Mouse (Mus musculus): ENCODE results near the gene Rgs13. TPM values are rescaled to one million over a fixed set of nuclear protein-coding genes. Genes with fewer than 3 reads are reported as not detected.

Gene Rgs13
- polyA plus RNA-seq, 1 experiment from 2014 or later, result 0.38 TPM

DNA sequence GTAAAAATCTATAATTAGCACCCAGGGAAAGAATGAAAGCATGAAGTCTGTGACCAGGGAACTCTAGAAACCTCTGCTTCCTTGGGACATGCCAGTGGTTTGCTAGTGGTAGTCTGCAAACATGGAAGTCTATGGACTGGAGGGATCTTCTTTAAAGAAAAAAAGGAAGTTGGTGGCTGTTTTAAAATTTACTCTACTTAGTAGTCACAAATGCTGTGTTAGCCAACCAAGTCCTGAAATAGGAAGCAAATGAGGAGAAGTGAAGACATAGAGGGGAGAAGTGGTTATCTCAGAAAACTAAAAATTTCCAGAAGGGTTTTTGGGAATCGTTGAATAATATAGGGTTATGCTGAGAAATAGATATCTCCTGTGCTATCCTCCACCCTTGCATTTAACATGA is 37.3 kb downstream of the Rgs13 start:
- Histone ChIP-seq H3K27me3 (ENCODE audit: poor library complexity, severe bottlenecking) (no peaks in the 10 kb centered on the region), H3K36me3 (replicated peaks) (no peaks in the 10 kb centered on the region), H3K4me1 (no peaks in the 10 kb centered on the region), H3K9me3 (no peaks in the 10 kb centered on the region), H3K27ac (no peak overlapping the region), H3K4me3 (no peak overlapping the region)
- WGBS, result 82% methylated on average over 1 of the region's 1 CpGs
- no peak for DNase-seq (ENCODE audit: extremely low spot score, low spot score)

DNA sequence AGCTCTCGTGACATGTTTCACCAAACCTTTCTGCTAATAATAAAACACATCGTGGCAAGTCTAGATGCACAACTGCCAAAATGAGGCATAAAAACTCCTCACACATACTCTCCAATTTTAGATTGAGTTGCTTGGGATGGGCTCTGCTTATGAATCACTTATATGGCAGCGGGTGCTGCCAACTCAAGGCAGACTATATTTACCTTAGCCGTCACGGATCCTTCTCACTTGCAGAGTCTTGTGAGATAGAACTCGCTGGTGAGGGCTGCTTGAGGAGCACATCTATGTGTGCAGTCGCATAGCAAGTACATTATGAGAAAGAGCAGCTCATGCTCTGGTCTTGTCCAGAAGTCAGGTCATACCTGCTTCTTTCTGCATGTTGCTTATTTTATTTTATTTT is 49.2 kb downstream of the Rgs13 start:
- WGBS, result 88% methylated on average over 7 of the region's 7 CpGs
- H3K27me3 ChIP-seq (ENCODE audit: poor library complexity, severe bottlenecking), result no peaks in the 10 kb centered on the region
- no peak overlapping the region for H3K27ac ChIP-seq
- no peaks in the 10 kb centered on the region for H3K36me3 ChIP-seq (replicated peaks)
- H3K4me1 ChIP-seq, result no peaks in the 10 kb centered on the region
- DNase-seq (ENCODE audit: extremely low spot score, low spot score), result no peak
- no peak overlapping the region for H3K4me3 ChIP-seq
- no peaks in the 10 kb centered on the region for H3K9me3 ChIP-seq

DNA sequence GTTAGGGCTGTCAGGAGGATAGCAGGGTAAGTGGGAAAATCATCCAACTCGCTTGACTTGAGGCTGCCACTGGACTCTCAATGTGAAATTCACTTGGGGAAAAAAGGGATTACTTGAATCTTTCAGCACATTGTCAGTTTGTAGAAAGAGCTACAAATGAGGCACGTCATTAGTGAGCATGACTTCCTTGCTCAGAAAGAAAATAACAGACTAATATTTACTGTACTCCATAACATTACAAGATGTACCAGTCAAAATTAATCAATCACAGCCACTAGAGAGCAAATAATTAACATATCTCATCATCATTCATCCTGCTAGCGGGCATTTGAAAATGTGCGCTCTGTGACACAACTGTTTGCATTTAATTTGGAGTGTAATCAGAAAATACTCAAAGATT is 57.1 kb downstream of the Rgs13 start:
- DNase-seq (ENCODE audit: extremely low spot score, low spot score), result no peak
- Histone ChIP-seq H3K36me3 (replicated peaks) (no peaks in the 10 kb centered on the region), H3K27me3 (ENCODE audit: poor library complexity, severe bottlenecking) (no peaks in the 10 kb centered on the region), H3K27ac (no peak overlapping the region), H3K4me1 (no peaks in the 10 kb centered on the region), H3K4me3 (no peak overlapping the region), H3K9me3 (no peaks in the 10 kb centered on the region)
- WGBS, result 89% methylated on average over 4 of the region's 4 CpGs

DNA sequence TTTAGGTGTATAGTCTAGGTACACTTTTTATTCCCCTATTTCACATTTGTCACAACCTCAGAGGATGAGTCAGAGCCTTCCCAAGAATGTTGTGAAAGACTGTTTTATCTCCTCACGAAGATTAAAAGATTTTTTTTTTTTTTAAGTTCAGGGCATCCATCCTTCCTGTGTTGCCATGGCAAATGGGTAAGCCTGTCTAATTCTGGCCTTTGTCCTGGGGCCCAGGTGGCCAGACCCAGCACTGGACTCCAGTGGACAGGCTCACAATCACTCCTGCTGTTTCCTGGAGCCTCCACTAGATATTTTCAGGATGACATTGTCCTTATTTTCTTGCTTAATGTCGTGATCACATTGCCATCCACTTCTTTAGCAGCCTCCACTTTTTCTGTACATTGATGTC is 57.7 kb downstream of the Rgs13 start:
- Histone ChIP-seq H3K4me1 (no peaks in the 10 kb centered on the region), H3K4me3 (no peak overlapping the region), H3K27ac (no peak overlapping the region), H3K27me3 (ENCODE audit: poor library complexity, severe bottlenecking) (no peaks in the 10 kb centered on the region), H3K9me3 (no peaks in the 10 kb centered on the region), H3K36me3 (replicated peaks) (no peaks in the 10 kb centered on the region)
- 47% methylated on average over 2 of the region's 2 CpGs for WGBS
- DNase-seq (ENCODE audit: extremely low spot score, low spot score), result no peak

DNA sequence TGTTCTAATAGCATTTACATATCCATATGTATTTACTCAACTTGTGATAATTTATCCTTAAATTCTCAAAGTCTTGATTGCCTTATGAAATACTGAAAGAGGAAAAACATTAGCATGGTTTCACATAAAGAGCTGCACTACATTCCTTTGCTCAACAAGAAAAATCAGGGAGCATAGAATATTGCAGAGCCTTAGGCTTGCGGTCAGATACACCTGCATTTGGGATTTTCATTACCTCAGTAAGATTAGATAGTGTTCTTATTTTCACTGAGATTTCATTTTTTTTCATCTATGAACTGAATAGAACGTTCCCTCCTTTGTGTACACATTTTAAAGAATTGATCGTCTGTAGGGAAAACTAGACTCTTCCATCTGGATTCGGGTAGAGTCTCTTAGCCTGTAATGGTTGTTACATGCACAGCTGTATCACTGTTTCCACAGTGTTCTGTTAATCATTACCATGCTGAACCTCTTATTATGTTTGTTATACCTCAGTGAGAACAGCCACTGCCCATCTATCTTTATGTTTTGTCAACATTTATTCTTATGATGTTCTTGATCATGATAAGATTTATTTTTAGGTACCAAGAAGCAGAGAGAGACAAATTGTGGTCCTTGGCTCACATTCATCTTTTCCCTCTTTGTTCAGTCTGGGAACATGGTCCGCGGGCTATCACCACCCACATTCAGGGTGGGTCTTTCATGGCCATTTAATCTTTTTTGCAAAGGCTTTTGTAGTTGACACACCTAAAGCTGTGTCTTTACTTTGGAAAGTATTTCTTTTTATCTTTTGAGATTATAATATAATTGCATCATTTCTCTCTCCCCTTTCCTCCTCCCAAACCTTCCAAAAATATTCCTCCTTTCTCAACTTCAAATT is 61.1 kb downstream of the Rgs13 start:
- 86% methylated on average over 6 of the region's 6 CpGs for WGBS
- Histone ChIP-seq H3K27me3 (ENCODE audit: poor library complexity, severe bottlenecking) (no peaks in the 10 kb centered on the region), H3K36me3 (replicated peaks) (no peaks in the 10 kb centered on the region), H3K9me3 (no peaks in the 10 kb centered on the region), H3K4me3 (no peak overlapping the region), H3K4me1 (no peaks in the 10 kb centered on the region), H3K27ac (no peak overlapping the region)
- DNase-seq (ENCODE audit: extremely low spot score, low spot score), result no peak

DNA sequence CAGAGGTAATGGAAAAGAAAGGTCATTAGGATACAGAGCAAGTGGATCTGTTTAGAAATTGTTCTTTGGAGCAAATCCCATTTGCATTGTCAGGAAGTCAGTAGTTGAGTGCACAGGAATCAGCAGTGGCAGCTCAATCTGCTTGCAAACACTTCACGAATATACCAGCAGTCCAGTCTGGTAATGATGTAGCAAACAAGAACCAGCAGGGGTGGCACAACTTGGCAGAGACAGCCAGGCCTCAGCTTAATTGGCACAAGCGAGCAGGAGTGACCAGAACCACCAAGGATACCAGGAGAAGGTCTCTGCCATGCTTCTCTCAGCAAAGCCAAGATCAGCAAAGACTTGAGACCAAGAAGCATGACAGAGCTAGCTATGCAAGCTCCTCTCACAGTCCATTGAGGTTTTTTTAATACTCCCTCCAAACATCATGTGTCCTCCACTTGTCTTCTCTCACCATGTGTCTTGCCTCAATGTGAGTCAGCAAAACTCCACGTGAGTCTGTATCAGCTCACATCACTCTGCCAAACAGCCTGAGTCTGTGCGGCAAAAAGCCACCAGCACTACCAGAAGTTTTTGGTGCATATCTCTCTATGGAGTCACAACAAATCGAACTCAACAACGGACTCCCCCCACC is 63.6 kb downstream of the Rgs13 start:
- no peaks in the 10 kb centered on the region for H3K36me3 ChIP-seq (replicated peaks)
- WGBS, result 85% methylated on average over 6 of the region's 6 CpGs
- no peaks in the 10 kb centered on the region for H3K4me1 ChIP-seq
- no peaks in the 10 kb centered on the region for H3K27me3 ChIP-seq (ENCODE audit: poor library complexity, severe bottlenecking)
- DNase-seq (ENCODE audit: extremely low spot score, low spot score), result no peak
- H3K9me3 ChIP-seq, result no peaks in the 10 kb centered on the region
- H3K4me3 ChIP-seq, result no peak overlapping the region
- no peak overlapping the region for H3K27ac ChIP-seq

DNA sequence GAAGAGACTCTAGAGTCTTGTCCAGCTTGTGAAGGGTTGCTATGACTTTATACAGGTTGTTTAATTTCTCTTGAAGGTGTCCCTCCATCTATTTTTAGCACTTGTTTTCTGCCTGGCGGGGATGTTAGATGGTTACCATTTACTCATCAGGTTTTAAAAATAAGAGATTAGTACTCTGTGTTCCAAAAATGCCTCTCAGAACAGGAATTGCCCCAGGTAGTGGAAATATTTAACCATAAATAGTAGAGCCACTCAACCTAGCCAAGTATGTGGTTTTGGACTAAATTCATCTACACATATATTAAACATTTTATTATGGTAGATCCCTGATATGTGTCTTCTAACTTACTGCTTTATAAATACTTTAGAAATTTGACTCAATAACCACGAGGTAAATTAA is 64.2 kb downstream of the Rgs13 start:
- DNase-seq (ENCODE audit: extremely low spot score, low spot score), result no peak
- no peaks in the 10 kb centered on the region for H3K4me1 ChIP-seq
- no peak overlapping the region for H3K27ac ChIP-seq
- H3K4me3 ChIP-seq, result no peak overlapping the region
- 86% methylated on average over 2 of the region's 2 CpGs for WGBS
- no peaks in the 10 kb centered on the region for H3K36me3 ChIP-seq (replicated peaks)
- no peaks in the 10 kb centered on the region for H3K27me3 ChIP-seq (ENCODE audit: poor library complexity, severe bottlenecking)
- no peaks in the 10 kb centered on the region for H3K9me3 ChIP-seq

DNA sequence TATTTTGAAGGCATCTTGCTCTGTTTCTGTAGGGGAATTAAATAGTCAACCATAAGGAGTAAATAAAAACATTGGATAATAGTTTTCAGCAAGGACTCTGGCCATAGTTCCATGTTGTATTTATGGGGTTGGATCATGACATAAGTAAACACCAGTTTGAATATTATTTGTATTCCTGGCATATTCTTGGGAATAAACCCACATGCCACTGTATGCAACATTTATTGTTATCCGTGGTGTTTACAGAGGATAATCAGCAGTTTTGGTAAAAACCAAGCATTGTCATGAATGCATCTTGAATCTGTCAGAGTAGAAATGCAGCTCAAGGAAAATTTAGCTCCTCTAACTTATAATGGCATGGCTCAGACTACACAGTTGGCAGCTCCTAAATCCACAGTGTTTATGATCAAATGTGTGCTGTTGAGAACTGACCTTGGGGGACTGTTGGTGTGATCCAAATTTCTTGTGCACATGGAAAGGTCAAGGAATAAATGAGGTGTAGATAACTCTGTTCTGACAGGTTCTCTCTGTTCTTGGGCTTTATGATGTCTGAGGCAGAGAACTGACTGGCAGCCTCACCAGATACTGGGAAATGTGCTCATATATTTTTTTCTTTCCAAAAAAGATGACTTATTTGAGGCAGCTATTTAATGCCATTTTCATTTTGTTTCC is 78.4 kb downstream of the Rgs13 start:
- H3K36me3 ChIP-seq (replicated peaks), result no peaks in the 10 kb centered on the region
- H3K9me3 ChIP-seq, result no peaks in the 10 kb centered on the region
- WGBS, result 90% methylated on average over 1 of the region's 1 CpGs
- DNase-seq (ENCODE audit: extremely low spot score, low spot score), result no peak
- no peaks in the 10 kb centered on the region for H3K27me3 ChIP-seq (ENCODE audit: poor library complexity, severe bottlenecking)
- H3K4me3 ChIP-seq, result no peak overlapping the region
- H3K27ac ChIP-seq, result no peak overlapping the region
- no peaks in the 10 kb centered on the region for H3K4me1 ChIP-seq

DNA sequence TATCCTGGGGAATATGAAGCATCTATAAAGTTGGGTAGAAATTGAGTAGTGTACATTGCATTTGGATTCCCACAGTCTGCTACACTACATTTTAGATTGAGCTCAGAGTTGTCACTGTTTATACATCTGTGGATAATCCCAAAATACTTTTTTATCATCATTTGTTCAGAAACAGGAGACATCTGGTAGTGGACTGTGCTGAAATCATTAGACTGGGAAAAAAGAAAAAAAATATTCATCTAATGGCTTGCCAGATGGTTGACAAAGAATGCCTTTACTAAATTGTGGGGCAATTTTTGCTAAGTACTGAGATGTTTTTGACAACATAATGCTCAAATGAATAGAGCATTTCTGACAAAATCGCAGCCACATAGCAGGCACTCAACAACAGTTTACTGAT is 86.8 kb downstream of the Rgs13 start:
- Histone ChIP-seq H3K27ac (no peak overlapping the region), H3K4me3 (no peak overlapping the region), H3K4me1 (no peaks in the 10 kb centered on the region), H3K9me3 (no peaks in the 10 kb centered on the region), H3K36me3 (replicated peaks) (no peaks in the 10 kb centered on the region), H3K27me3 (ENCODE audit: poor library complexity, severe bottlenecking) (no peaks in the 10 kb centered on the region)
- no peak for DNase-seq (ENCODE audit: extremely low spot score, low spot score)
- 95% methylated on average over 1 of the region's 1 CpGs for WGBS

Other genes starting within 250 kb of the Rgs13 start
- gene Rgs2, start 173.2 kb downstream of the Rgs13 start, polyA plus RNA-seq (2016; fragmentation: Nextera tagmentation; extraction: Ambion mirVana), result 30.9 and 34.2 TPM in 2 replicates
- not detected in 2 replicates for gene Rgs1, start 71.9 kb upstream of the Rgs13 start, polyA plus RNA-seq (2016; fragmentation: Nextera tagmentation; extraction: Ambion mirVana)